Mouse (Mus musculus) olfactory bulb, adult 2 months (tissue): ENCODE measurements at regions not wholly inside any gene's neighbourhood (a gene's known extent, or its start where the extent isn't known, plus 50 kb on each side); places are given as distances from the start of the nearest gene placed in this dataset.

Experiments used
- CTCF ChIP-seq: fragments of 200-500 bp; IDR thresholded peaks from 2 replicates; pipeline ENCODE4 v1.5.1; 2012; ENCODE audit warnings: low read depth, mild to moderate bottlenecking, low read length, moderate library complexity; ENCODE audit not compliant: insufficient read depth
- POLR2A ChIP-seq: fragments of 200-500 bp; IDR thresholded peaks from 2 replicates; pipeline ENCODE4 v1.6.1; 2012; ENCODE audit warnings: mild to moderate bottlenecking, low read depth, low read length, moderate library complexity; ENCODE audit not compliant: insufficient read depth

GRCm38 (mm10) chr8:80251595-80251994, 193.8 kb upstream of the Hhip start:
- no peak for TF ChIP-seq POLR2A
- TF ChIP-seq CTCF = no peak
